Mouse (Mus musculus) intestine, postnatal 0 days (tissue): Measurements from ENCODE around the gene Ccdc63. TPM values are rescaled to one million over a fixed set of nuclear protein-coding genes. Genes with fewer than 3 reads are reported as not detected.

Source experiments
- ATAC-seq: fragments of 200-750 bp; cut with Nextera tagmentation; 2 replicates; pipeline ENCODE4 v1.8.0; 2017; ENCODE audit warnings: mild to moderate bottlenecking, moderate TSS enrichment, moderate library complexity
- H3K27ac ChIP-seq: fragments of 300-500 bp; sonication (generic); 2 replicates; pipeline ENCODE4 v1.5.1; 2014; ENCODE audit warnings: mild to moderate bottlenecking, low read depth, low read length, moderate library complexity
- H3K27me3 ChIP-seq: fragments of 300-500 bp; sonication (generic); replicated peaks from 2 replicates; pipeline ENCODE4 v1.6.1; 2014; ENCODE audit warnings: low read length, mixed read lengths; ENCODE audit not compliant: control insufficient read depth, insufficient read depth
- H3K36me3 ChIP-seq: fragments of 300-500 bp; sonication (generic); 2 replicates; pipeline ENCODE4 v1.6.1; 2014; ENCODE audit warnings: mild to moderate bottlenecking, moderate library complexity; ENCODE audit not compliant: control insufficient read depth, insufficient read depth
- H3K4me1 ChIP-seq: fragments of 300-500 bp; sonication (generic); replicated peaks from 2 replicates; pipeline ENCODE4 v1.6.1; 2014; ENCODE audit warnings: antibody characterized with exemption, low read length, mixed read lengths; ENCODE audit not compliant: control insufficient read depth, insufficient read depth
- H3K4me2 ChIP-seq: fragments of 300-500 bp; sonication (generic); replicated peaks from 2 replicates; pipeline ENCODE4 v1.6.1; 2014; ENCODE audit warnings: low read depth, mild to moderate bottlenecking, moderate library complexity
- H3K4me3 ChIP-seq: fragments of 300-500 bp; sonication (generic); 2 replicates; pipeline ENCODE4 v1.5.1; 2014; ENCODE audit warnings: low read depth, low read length
- H3K9ac ChIP-seq: fragments of 300-500 bp; sonication (generic); 2 replicates; pipeline ENCODE4 v1.6.1; 2014; ENCODE audit warnings: mild to moderate bottlenecking, low read depth, low read length
- H3K9me3 ChIP-seq: fragments of 300-500 bp; sonication (generic); 2 replicates; pipeline ENCODE4 v1.6.1; 2016; ENCODE audit warnings: mixed run types; ENCODE audit not compliant: control insufficient read depth
- CTCF ChIP-seq: sonication (generic); IDR thresholded peaks from 2 replicates; pipeline ENCODE4 v1.5.1; 2016; ENCODE audit warnings: low read depth, mild to moderate bottlenecking, control low read depth, antibody characterized with exemption, moderate library complexity
- whole genome bisulfite sequencing: fragments of 180-500 bp; shearing (Covaris S2); extraction: QIAGEN DNeasy Blood & Tissue Kit; methylation state at CpG from one replicate; pipeline ENCODE4 v1.1.7; 2014; 5-methylcytosine and 5-hydroxymethylcytosine counted together
- polyA plus RNA-seq: library from polyadenylated mRNA; unstranded; fragments of >200 nt; fragmentation: Nextera tagmentation; extraction: Ambion mirVana; gene quantifications from 2 replicates; pipeline ENCODE4 v1.2.1, GENCODE M21; 2015

Ccdc63 gene
- polyA plus RNA-seq, 1 experiment from 2014 or later: not detected

GRCm38 (mm10) chr5:122163194-122163593 lies 22.6 kb upstream of the Ccdc63 start:
- H3K4me1 ChIP-seq: peaks cover 2% of the 10 kb centered on the region; the same call in 1 of the 2 replicates
- TF ChIP-seq CTCF: no peak
- H3K4me3 ChIP-seq: no peak overlapping the region
- no peak for ATAC-seq
- no peaks in the 10 kb centered on the region for H3K9me3 ChIP-seq
- no peak overlapping the region; the same call in 1 of the 2 replicates for H3K27ac ChIP-seq
- H3K4me2 ChIP-seq: no peak overlapping the region
- no peak overlapping the region for H3K9ac ChIP-seq
- H3K27me3 ChIP-seq: no peaks in the 10 kb centered on the region
- peaks cover 18% of the 10 kb centered on the region for H3K36me3 ChIP-seq
- 35% methylated on average over 6 of the region's 6 CpGs for WGBS

GRCm38 (mm10) chr5:122158557-122159515 lies 18.2 kb upstream of the Ccdc63 start:
- H3K4me3 ChIP-seq: peak overlapping the region; percentile 84
- peak overlapping the region; percentile 65 for H3K4me2 ChIP-seq
- no peak; the same call in 1 of the 2 replicates for ATAC-seq
- peaks cover 13% of the 10 kb centered on the region; the same call in 1 of the 2 replicates for H3K4me1 ChIP-seq
- under 1% methylated on average over 42 of the region's 42 CpGs for WGBS
- no peaks in the 10 kb centered on the region for H3K27me3 ChIP-seq
- no peaks in the 10 kb centered on the region for H3K9me3 ChIP-seq
- no peak for TF ChIP-seq CTCF
- H3K27ac ChIP-seq: peak overlapping the region; percentile 50
- H3K36me3 ChIP-seq: no peaks in the 10 kb centered on the region
- peak overlapping the region; percentile 82 for H3K9ac ChIP-seq

- peak; percentile 63 for TF ChIP-seq CTCF
- Histone ChIP-seq H3K27me3 (no peaks in the 10 kb centered on the region), H3K36me3 (no peaks in the 10 kb centered on the region), H3K27ac (peak within 1 kb of the TSS; percentile 90), H3K9me3 (no peaks in the 10 kb centered on the region), H3K4me1 (peaks cover 13% of the 10 kb centered on the region; the same call in 1 of the 2 replicates), H3K9ac (peak within 1 kb of the TSS; percentile 82), H3K4me2 (peak within 1 kb of the TSS; percentile 65), H3K4me3 (peak within 1 kb of the TSS; percentile 84)
- peak; percentile 89 for ATAC-seq
- 1% methylated on average over 32 of the region's 54 CpGs for WGBS
Measured at GRCm38 (mm10) chr5:122157827-122158381, 17.3 kb upstream of the Ccdc63 start, which contains the start of gene Ppp1cc. Gene Ppp1cc, plus strand, starts transcription at chr5:122158278.

GRCm38 (mm10) chr5:122156486-122156885 lies 15.9 kb upstream of the Ccdc63 start:
- no peak for TF ChIP-seq CTCF
- Histone ChIP-seq H3K4me3 (no peak overlapping the region), H3K4me1 (0 out of 2 replicates have a peak, but pooled peaks cover 11% of the 10 kb centered on the region), H3K4me2 (no peak overlapping the region), H3K36me3 (no peaks in the 10 kb centered on the region), H3K27me3 (no peaks in the 10 kb centered on the region), H3K27ac (no peak overlapping the region), H3K9ac (no peak overlapping the region), H3K9me3 (no peaks in the 10 kb centered on the region)
- no peak for ATAC-seq
- 54% methylated on average over 2 of the region's 2 CpGs for WGBS

- TF ChIP-seq CTCF: no peak
- ATAC-seq: peak; percentile 55
- H3K4me3 ChIP-seq: no peak overlapping the region
- H3K36me3 ChIP-seq: no peaks in the 10 kb centered on the region
- H3K4me1 ChIP-seq: 0 out of 2 replicates have a peak, but pooled peaks cover 11% of the 10 kb centered on the region
- H3K9ac ChIP-seq: no peak overlapping the region
- no peaks in the 10 kb centered on the region for H3K9me3 ChIP-seq
- no peak overlapping the region for H3K4me2 ChIP-seq
- peak overlapping the region; percentile 62 for H3K27ac ChIP-seq
- no peaks in the 10 kb centered on the region for H3K27me3 ChIP-seq
Measured at GRCm38 (mm10) chr5:122155613-122156012, 15.0 kb upstream of the Ccdc63 start.

GRCm38 (mm10) chr5:122154782-122155181 lies 14.2 kb upstream of the Ccdc63 start:
- H3K4me2 ChIP-seq: no peak overlapping the region
- peak overlapping the region; percentile 62 for H3K27ac ChIP-seq
- no peak overlapping the region for H3K9ac ChIP-seq
- H3K27me3 ChIP-seq: no peaks in the 10 kb centered on the region
- no peaks in the 10 kb centered on the region for H3K9me3 ChIP-seq
- H3K36me3 ChIP-seq: no peaks in the 10 kb centered on the region
- no peak for ATAC-seq
- 54% methylated on average over 3 of the region's 3 CpGs for WGBS
- TF ChIP-seq CTCF: no peak
- H3K4me3 ChIP-seq: no peak overlapping the region
- 0 out of 2 replicates have a peak, but pooled peaks cover 11% of the 10 kb centered on the region for H3K4me1 ChIP-seq
